Mouse (Mus musculus) c-Kit-positive CD71-positive TER-119-positive erythroid progenitor cells, embryonic 14.5 days (primary cell): Measurements from ENCODE around the gene Eif4a1.
"Not testable (repeated sequence)": the region's sequence is repeated elsewhere in the genome, so short reads cannot be mapped to it uniquely, and the experiment has no call there.

Experiments used
- DNase-seq: peaks from one replicate; pipeline ENCODE4 v3.0.0-alpha.2; 2013; ENCODE audit warnings: low spot score

The Eif4a1 gene

DNA sequence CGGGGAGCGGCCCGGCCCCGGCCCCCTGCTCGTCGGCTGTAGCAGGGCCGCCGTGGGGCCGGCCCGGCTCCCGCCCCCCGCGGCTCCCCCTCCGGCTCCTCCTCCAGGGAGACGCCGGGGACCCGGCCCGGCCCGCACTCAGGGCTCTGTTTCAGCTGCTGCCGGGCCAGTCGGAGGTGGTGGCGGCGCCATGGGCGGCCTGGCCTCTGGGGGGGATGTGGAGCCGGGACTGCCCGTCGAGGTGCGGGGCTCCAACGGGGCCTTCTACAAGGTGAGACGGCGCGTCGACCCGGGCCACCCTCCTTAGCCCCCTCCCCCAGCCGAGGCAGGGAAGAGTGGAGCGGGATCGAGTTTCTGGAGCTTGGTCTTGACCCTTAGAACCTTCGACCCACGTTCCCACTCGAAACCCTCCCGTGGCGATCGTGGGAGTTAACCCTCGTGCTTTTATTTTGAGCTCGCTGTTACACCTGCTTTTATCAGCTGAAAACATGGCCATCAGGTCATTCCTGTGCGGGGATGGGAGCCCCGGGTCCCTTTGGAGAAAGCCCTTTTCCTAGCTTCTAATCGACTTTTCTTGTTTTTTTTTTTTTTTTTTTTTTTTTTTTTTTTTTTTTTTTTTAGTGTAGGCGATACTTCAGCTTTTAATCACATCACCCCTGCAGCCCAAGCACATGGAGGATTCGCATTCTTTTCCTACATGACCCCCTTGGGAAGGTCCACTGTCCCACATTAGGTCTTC, 38.9 kb downstream of the Eif4a1 start:
- DNase-seq: peak; percentile 42

DNA sequence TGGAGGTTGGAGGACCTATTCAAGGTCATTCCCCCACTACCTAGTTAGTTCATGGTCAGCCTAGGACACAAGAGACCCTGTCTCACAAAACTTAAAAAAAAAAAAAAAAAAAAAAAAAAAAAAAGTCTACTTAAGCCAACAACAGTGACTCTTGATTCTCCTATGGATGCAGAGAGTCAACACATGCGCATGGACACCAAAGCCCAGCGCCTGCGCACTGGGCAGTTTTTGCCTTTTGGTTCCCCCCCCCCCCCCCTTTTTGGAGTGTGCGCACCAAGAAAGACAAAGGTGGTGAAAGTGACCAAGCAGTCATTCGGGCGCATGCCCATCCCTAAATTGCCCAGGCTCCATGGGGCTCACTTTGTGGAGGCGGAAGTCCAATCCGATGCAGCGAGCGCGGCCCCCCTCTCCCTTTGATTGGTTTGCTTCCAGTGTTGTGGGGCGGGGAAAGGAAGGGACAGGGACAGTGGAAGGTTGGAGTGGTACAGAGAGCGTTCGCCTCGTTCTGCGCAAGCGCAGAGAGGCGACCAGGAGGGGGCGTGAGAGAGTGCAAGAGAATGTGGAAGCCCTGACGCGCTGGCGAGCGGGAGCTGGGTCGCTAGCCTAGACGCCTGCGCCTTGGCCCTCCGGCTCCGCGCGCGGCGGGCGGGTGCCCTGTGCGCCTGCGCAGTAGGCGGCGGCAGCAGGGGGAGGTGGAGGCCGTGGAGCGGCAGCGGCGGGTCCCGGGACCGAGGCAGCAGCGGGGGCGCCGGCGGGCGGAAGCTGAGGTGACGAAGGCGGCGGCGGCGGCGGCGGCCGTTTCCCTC, 39.7 kb downstream of the Eif4a1 start, which contains the start of gene Fxr2:
Fxr2 (plus strand) TSS at position 707 of the 806 bp plus-strand sequence.
- DNase-seq: peak; percentile 100

DNA sequence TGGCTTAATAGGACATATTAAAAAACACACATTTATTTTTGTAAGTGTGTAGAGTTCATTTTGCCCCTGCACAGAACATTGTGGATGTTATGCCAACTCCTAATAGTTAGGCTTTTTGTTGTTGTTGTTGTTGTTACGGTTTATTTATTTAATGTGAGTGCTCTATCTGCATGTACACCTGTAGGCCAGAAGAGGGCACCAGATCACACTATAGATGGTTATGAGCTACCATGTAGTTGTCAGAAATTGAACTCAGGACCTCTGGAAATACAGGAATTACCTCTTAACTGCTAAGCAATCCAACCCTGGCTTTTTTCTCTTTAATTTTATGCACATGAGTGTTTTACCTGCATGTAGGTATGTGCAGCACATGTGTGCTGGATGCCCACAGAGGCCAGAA, 42.4 kb downstream of the Eif4a1 start:
- DNase-seq: peak; percentile 59

DNA sequence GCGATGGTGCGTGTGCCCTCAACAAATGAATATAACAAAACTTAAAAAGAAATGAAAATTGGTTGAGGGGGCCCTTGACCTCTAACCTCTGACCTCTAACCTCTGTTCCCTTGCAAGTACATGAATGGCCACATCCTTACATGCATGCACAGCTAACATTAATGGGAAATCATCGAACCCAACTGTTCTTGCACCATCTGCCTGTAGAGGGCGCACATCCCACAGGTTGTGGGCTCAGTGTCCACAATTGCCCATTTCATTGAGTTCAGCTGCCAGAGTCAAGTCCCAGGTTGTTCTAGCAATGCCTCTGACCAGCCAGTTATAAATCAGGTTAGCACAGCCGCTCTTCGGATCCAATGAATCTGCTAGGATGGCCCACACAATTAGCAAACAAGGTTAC, 43.9 kb downstream of the Eif4a1 start:
- DNase-seq: peak; percentile 86

DNA sequence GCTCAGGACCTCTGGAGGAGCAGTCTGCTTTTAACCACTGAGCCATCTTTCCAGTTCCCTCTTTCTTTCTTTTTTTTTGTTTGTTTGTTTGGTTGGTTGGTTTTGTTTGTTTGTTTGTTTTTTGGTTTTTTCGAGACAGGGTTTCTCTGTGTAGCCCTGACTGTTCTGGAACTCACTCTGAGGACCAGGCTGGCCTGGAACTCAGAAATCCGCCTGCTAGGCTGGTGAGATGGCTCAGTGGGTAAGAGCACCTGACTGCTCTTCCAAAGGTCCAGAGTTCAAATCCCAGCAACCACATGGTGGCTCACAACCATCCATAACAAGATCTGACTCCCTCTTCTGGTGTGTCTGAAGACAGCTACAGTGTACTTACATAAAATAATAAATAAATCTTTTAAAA, 47.9 kb downstream of the Eif4a1 start:
- DNase-seq: not testable (repeated sequence)

GRCm38 (mm10) chr11:69623006-69623405, 49.2 kb downstream of the Eif4a1 start:
- DNase-seq: no peak

GRCm38 (mm10) chr11:69622406-69622805, 49.8 kb downstream of the Eif4a1 start:
- no peak for DNase-seq

- no peak for DNase-seq
Observed at GRCm38 (mm10) chr11:69621571-69622268, 50.5 kb downstream of the Eif4a1 start, which contains the start of gene Sat2. Gene Sat2 (plus strand): TSS chr11:69622024.

DNA sequence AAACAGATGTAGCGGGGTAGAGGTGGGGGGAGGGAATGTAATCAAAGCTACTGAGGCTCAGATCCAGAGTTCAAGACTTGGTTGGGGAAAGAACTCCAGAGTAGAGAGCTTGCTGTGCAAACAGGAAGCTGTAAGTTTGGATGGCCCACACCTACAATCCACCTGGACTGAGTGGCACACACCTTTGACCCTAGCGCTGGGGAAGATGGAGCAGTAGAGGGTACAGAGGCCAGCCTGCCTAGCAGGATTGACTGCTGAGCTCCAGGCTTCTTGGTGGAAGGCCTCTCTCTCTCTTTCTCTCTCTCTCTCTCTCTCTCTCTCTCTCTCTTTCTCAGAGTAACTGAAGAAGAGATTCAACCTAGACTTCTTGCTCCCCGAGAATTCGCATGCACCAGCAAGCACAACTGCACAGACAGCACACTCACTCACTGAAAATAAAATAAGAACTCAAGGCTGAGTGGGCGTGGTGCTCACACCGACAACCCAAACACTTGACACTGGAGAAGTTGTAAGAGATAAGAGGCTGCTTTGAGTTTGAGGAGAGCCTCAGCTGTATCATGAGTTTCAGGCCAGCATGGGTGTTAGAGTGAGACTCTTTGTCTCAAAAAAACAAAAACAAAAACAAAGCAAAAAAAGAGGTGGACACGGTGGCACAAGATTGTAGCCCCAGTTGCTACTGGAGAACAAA, 51.7 kb downstream of the Eif4a1 start:
- DNase-seq: no peak

DNA sequence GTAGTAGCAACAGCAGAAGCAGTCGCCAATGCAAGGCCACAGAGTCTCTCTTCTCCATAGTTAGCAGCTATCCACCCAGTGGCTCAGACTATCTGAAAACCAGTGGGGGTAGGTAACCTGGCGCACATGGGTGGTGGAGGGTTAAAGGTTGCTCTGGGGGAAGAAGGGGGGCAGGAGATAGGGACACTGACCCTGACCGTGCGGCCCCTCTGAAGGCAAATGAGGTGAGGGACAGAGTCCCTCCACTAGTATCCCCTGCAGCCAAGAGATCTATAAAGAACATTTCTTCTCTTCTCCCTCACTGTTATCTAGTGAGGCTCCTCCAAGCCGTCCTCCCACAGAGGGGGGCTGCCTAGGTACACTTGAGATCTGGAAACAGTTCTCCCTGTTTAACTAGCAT, 54.4 kb downstream of the Eif4a1 start, which contains the start of gene Shbg:
Shbg (minus strand) TSS at position 101 of the 400 bp plus-strand sequence.
- no peak for DNase-seq
